Mouse (Mus musculus) cerebral cortex, adult 2 months (tissue): ENCODE results near the gene Zfp719.

Experiments
- WGBS: fragments of 180-500 bp; shearing (Covaris S2); methylation state at CpG from one replicate; pipeline ENCODE4 v1.1.7; 2018; 5-methylcytosine and 5-hydroxymethylcytosine counted together

Zfp719 gene

GRCm38 (mm10) chr7:43579440-43580171, at the start of gene Zfp719:
Zfp719 (plus strand) TSS chr7:43579610.
- WGBS, result 0% methylated on average over 37 of the region's 37 CpGs

- 70% methylated on average over 8 of the region's 8 CpGs for WGBS
Measured at GRCm38 (mm10) chr7:43530216-43530785, 49.1 kb upstream of the Zfp719 start.

GRCm38 (mm10) chr7:43532936-43533505, 46.4 kb upstream of the Zfp719 start:
- 86% methylated on average over 9 of the region's 9 CpGs for WGBS

GRCm38 (mm10) chr7:43538524-43538923, 40.9 kb upstream of the Zfp719 start:
- WGBS, result 65% methylated on average over 4 of the region's 4 CpGs

GRCm38 (mm10) chr7:43544225-43544977, 35.0 kb upstream of the Zfp719 start, which contains the start of gene Cd33:
Cd33 (minus strand) TSS chr7:43544428.
- 81% methylated on average over 7 of the region's 7 CpGs for WGBS

- WGBS, result 75% methylated on average over 7 of the region's 7 CpGs
Measured at GRCm38 (mm10) chr7:43545656-43546545, 33.5 kb upstream of the Zfp719 start.

GRCm38 (mm10) chr7:43547666-43548065, 31.7 kb upstream of the Zfp719 start:
- 55% methylated on average over 5 of the region's 5 CpGs for WGBS

GRCm38 (mm10) chr7:43548206-43548605, 31.2 kb upstream of the Zfp719 start:
- 73% methylated on average over 4 of the region's 4 CpGs for WGBS

- 72% methylated on average over 4 of the region's 4 CpGs for WGBS
Measured at GRCm38 (mm10) chr7:43553153-43553552, 26.3 kb upstream of the Zfp719 start.

- WGBS, result 59% methylated on average over 3 of the region's 3 CpGs
Measured at GRCm38 (mm10) chr7:43554550-43554949, 24.9 kb upstream of the Zfp719 start.

- WGBS, result 90% methylated on average over 5 of the region's 5 CpGs
Measured at GRCm38 (mm10) chr7:43555351-43555750, 24.1 kb upstream of the Zfp719 start.

GRCm38 (mm10) chr7:43556901-43557300, 22.5 kb upstream of the Zfp719 start:
- WGBS, result 59% methylated on average over 1 of the region's 1 CpGs

- under 1% methylated on average over 27 of the region's 27 CpGs for WGBS
Measured at GRCm38 (mm10) chr7:43562006-43562633, 17.3 kb upstream of the Zfp719 start, which contains the start of gene Zfp658. Zfp658 (plus strand) TSS chr7:43562256.

- 0% methylated on average over 10 of the region's 10 CpGs for WGBS
Measured at GRCm38 (mm10) chr7:43562651-43563070, 16.7 kb upstream of the Zfp719 start.

GRCm38 (mm10) chr7:43563300-43563699, 16.1 kb upstream of the Zfp719 start:
- 38% methylated on average over 6 of the region's 6 CpGs for WGBS

GRCm38 (mm10) chr7:43571216-43571615, 8.2 kb upstream of the Zfp719 start:
- WGBS, result 79% methylated on average over 2 of the region's 2 CpGs

GRCm38 (mm10) chr7:43580526-43580925, 1.1 kb downstream of the Zfp719 start:
- 22% methylated on average over 5 of the region's 5 CpGs for WGBS

GRCm38 (mm10) chr7:43584790-43585189, 5.4 kb downstream of the Zfp719 start:
- 77% methylated on average over 5 of the region's 5 CpGs for WGBS

- 42% methylated on average over 5 of the region's 5 CpGs for WGBS
Measured at GRCm38 (mm10) chr7:43601884-43602283, 22.5 kb downstream of the Zfp719 start.

- 12% methylated on average over 41 of the region's 41 CpGs for WGBS
Measured at GRCm38 (mm10) chr7:43606896-43607742, 27.7 kb downstream of the Zfp719 start, which contains the start of gene Zfp819. Zfp819 (plus strand) TSS chr7:43607169.
